Mouse (Mus musculus) hindbrain, embryonic 15.5 days (tissue): ENCODE measurements at regions not wholly inside any gene's neighbourhood (a gene's known extent, or its start where the extent isn't known, plus 50 kb on each side); places are given as distances from the start of the nearest gene placed in this dataset.

ENCODE experiments used
- ATAC-seq: fragments of 200-750 bp; cut with Nextera tagmentation; 2 replicates; pipeline ENCODE4 v1.8.0; 2017; ENCODE audit warnings: low read depth, moderate number of reproducible peaks, moderate TSS enrichment; ENCODE audit not compliant: low FRiP score
- H3K27ac ChIP-seq: fragments of 300-500 bp; sonication (generic); replicated peaks from 2 replicates; pipeline ENCODE4 v1.5.1; 2015; ENCODE audit warnings: mild to moderate bottlenecking, inconsistent platforms
- H3K27me3 ChIP-seq: fragments of 300-500 bp; sonication (generic); 2 replicates; pipeline ENCODE4 v1.6.1; 2015; ENCODE audit warnings: control low read depth, inconsistent platforms
- H3K36me3 ChIP-seq: fragments of 300-500 bp; sonication (generic); 2 replicates; pipeline ENCODE4 v1.6.1; 2015; ENCODE audit warnings: control low read depth, inconsistent platforms
- H3K4me1 ChIP-seq: fragments of 300-500 bp; sonication (generic); replicated peaks from 2 replicates; pipeline ENCODE4 v1.6.1; 2015; ENCODE audit warnings: control low read depth, inconsistent platforms
- H3K4me2 ChIP-seq: fragments of 300-500 bp; sonication (generic); 2 replicates; pipeline ENCODE4 v1.6.1; 2015; ENCODE audit warnings: moderate library complexity, mild to moderate bottlenecking, inconsistent platforms
- H3K4me3 ChIP-seq: fragments of 300-500 bp; sonication (generic); 2 replicates; pipeline ENCODE4 v1.5.1; 2015; ENCODE audit warnings: mild to moderate bottlenecking, inconsistent platforms
- H3K9ac ChIP-seq: fragments of 300-500 bp; sonication (generic); 2 replicates; pipeline ENCODE4 v1.6.1; 2015; ENCODE audit warnings: inconsistent platforms
- H3K9me3 ChIP-seq: fragments of 300-500 bp; sonication (generic); 2 replicates; pipeline ENCODE4 v1.6.1; 2016; ENCODE audit warnings: control low read depth, inconsistent platforms
- WGBS: fragments of 180-500 bp; shearing (Covaris S2); methylation state at CpG from one replicate; pipeline ENCODE4 v1.1.7; 2015; 5-methylcytosine and 5-hydroxymethylcytosine counted together

DNA sequence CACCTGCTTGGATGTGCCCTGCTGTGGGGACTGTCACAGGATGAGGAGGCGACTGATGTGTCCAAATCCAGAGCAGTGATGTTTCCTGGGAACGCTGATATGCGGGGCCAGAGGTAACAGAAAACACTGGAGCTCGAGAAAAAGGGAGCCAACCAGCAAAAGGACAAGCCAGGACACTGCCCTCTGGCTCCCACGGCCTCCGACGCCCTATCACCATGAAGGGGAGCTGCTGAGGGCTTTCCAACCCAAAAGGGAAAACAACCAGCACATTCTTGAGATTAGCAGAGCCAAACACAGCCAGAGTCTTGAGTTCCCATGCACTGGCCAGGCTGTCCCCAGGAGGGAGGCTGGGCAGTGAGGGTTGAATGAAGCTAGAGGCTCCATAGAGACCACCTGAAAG lies 74.2 kb upstream of the Mrps22 start:
- Histone ChIP-seq H3K4me1 (no peaks in the 10 kb centered on the region), H3K4me3 (no peak overlapping the region), H3K27me3 (no peaks in the 10 kb centered on the region), H3K4me2 (no peak overlapping the region), H3K27ac (no peak overlapping the region), H3K9me3 (no peaks in the 10 kb centered on the region), H3K9ac (no peak overlapping the region), H3K36me3 (no peaks in the 10 kb centered on the region)
- WGBS, result 81% methylated on average over 7 of the region's 7 CpGs
- ATAC-seq, result no peak

DNA sequence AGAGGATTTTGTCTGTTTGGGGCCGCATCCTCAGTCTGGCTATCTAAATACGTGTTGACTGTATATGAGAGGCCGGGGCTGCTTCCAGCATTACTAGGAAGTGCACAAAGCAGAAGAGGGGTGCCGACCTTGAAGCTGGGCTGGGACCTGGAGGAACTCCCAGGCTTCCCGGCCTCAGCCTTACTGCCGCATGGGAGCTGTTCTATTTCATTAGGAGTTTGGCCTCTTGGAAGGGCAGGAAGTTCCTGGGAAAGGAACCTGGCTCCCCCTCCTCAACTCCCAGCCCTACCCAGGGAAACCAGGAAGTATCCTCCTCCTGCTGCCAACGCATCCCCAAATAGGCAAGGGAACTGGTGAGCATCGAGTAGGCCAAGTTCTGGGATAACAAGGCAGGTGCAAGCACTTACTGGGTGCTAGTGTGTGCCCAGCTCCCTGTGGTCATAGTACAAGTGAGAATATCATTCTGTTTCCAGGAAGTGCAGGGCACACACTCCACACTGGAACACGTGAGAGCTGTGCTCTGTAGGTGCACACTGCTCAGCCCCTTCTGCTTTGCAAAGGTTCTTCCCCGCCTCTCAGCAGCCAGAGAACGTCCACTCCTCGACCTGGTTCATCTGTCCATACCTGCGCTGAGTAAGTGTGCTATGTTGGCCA lies 72.1 kb upstream of the Mrps22 start:
- H3K36me3 ChIP-seq, result no peaks in the 10 kb centered on the region
- ATAC-seq, result no peak
- 88% methylated on average over 13 of the region's 13 CpGs for whole genome bisulfite sequencing
- no peak overlapping the region for H3K9ac ChIP-seq
- H3K9me3 ChIP-seq, result no peaks in the 10 kb centered on the region
- H3K27ac ChIP-seq, result no peak overlapping the region
- H3K4me2 ChIP-seq, result no peak overlapping the region
- H3K4me3 ChIP-seq, result no peak overlapping the region
- no peaks in the 10 kb centered on the region for H3K27me3 ChIP-seq
- no peaks in the 10 kb centered on the region for H3K4me1 ChIP-seq

- no peaks in the 10 kb centered on the region for H3K27me3 ChIP-seq
- no peak overlapping the region for H3K27ac ChIP-seq
- ATAC-seq, result no peak
- no peak overlapping the region for H3K4me3 ChIP-seq
- WGBS, result 50% methylated on average over 9 of the region's 9 CpGs
- no peaks in the 10 kb centered on the region for H3K36me3 ChIP-seq
- H3K9me3 ChIP-seq, result no peaks in the 10 kb centered on the region
- no peak overlapping the region for H3K4me2 ChIP-seq
- no peak overlapping the region for H3K9ac ChIP-seq
- H3K4me1 ChIP-seq, result no peaks in the 10 kb centered on the region
These were observed 70.9 kb upstream of the Mrps22 start for GRCm38 (mm10) chr9:98672361-98672760.

DNA sequence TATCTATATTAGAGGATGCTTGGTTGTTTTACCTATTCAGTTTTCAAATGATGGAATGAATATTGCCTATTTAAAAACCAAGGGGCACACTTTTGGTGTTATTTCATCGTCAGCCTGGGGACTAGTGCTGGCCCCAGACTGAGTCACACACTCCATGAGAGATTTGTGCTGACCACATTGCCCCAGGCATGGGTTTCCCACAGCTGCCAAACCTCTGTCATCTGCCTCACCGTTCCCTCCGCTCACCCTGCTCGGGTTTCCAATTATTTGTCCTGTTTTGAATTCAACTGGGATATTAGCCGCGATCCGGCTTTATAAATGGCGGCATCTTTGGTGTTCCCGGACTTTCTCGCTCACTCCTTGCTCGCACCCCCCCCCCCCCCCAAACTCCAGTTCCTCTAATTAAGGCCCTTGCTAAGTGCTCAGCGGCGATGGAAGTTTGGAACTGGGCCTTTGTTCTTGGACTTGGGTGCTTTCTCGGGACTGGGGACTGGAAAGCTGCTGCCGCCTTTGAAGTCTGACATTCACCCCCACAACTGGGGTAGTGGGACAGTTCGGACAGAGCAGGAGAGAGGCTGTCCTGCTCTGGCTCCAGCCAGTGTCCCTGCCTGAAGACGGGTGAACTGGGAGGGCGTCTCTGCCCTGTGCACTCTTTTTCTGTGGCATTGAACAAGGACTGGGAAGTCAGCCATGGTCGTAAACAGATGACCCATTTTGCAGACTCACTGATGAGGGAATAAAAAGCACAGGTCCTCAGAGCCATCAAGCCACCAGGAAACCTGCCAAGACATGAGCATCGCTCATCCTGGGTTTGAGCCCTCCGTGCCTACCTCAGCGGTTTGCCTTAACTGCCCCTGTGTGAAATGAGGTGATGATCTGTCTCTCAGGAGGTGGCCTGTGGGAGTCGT lies 67.2 kb upstream of the Mrps22 start:
- Histone ChIP-seq H3K4me3 (no peak overlapping the region), H3K27me3 (no peaks in the 10 kb centered on the region), H3K4me2 (no peak overlapping the region), H3K36me3 (no peaks in the 10 kb centered on the region), H3K27ac (no peak overlapping the region), H3K9ac (no peak overlapping the region), H3K4me1 (no peaks in the 10 kb centered on the region), H3K9me3 (no peaks in the 10 kb centered on the region)
- no peak for ATAC-seq
- WGBS, result 78% methylated on average over 23 of the region's 23 CpGs

GRCm38 (mm10) chr9:98667072-98667471 lies 65.6 kb upstream of the Mrps22 start:
- no peak overlapping the region for H3K27ac ChIP-seq
- ATAC-seq, result no peak
- no peaks in the 10 kb centered on the region for H3K9me3 ChIP-seq
- WGBS, result 98% methylated on average over 3 of the region's 3 CpGs
- H3K4me3 ChIP-seq, result no peak overlapping the region
- no peaks in the 10 kb centered on the region for H3K36me3 ChIP-seq
- no peaks in the 10 kb centered on the region for H3K27me3 ChIP-seq
- H3K4me1 ChIP-seq, result no peaks in the 10 kb centered on the region
- H3K9ac ChIP-seq, result no peak overlapping the region
- no peak overlapping the region for H3K4me2 ChIP-seq

GRCm38 (mm10) chr9:98663011-98663410 lies 61.6 kb upstream of the Mrps22 start:
- Histone ChIP-seq H3K27ac (no peak overlapping the region), H3K27me3 (no peaks in the 10 kb centered on the region), H3K4me3 (no peak overlapping the region), H3K36me3 (no peaks in the 10 kb centered on the region), H3K4me2 (no peak overlapping the region), H3K9me3 (no peaks in the 10 kb centered on the region), H3K4me1 (no peaks in the 10 kb centered on the region), H3K9ac (no peak overlapping the region)
- no peak for ATAC-seq
- WGBS, result 70% methylated on average over 3 of the region's 3 CpGs

DNA sequence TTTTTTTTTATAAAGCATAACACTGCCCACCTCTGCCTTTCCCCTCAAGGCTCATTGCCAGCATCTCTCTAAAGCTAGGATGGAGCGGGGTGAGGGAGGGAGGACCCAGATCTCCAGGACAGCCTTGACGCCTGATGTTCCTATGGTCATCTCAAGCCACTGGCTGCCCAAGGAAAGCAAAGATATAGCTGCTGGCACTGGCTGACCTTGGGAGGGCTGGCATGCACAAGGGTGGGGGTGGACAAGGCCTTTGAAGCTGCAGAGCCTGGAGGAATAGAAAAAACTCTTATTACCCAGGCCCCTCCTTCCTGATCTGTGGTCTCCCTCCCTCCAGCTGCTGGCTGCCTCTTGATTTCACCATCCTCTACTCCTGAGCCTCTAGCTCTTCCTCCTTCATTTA lies 50.2 kb upstream of the Mrps22 start:
- Histone ChIP-seq H3K9me3 (no peaks in the 10 kb centered on the region), H3K27me3 (no peaks in the 10 kb centered on the region), H3K27ac (no peak overlapping the region), H3K4me2 (no peak overlapping the region), H3K36me3 (no peaks in the 10 kb centered on the region), H3K9ac (no peak overlapping the region), H3K4me3 (no peak overlapping the region), H3K4me1 (no peaks in the 10 kb centered on the region)
- 80% methylated on average over 2 of the region's 2 CpGs for WGBS
- no peak for ATAC-seq
